Mouse (Mus musculus) intestine, postnatal 0 days (tissue): ENCODE data around the gene Pycr1. TPM values are rescaled to one million over a fixed set of nuclear protein-coding genes. Genes with fewer than 3 reads are reported as not detected.
A peak's percentile ranks its signal among the peaks of the same experiment; 100 is the strongest.

Experiments
- ATAC-seq: fragments of 200-750 bp; cut with Nextera tagmentation; 2 replicates; pipeline ENCODE4 v1.8.0; 2017; ENCODE audit warnings: mild to moderate bottlenecking, moderate TSS enrichment, moderate library complexity
- H3K27ac ChIP-seq: fragments of 300-500 bp; sonication (generic); 2 replicates; pipeline ENCODE4 v1.5.1; 2014; ENCODE audit warnings: mild to moderate bottlenecking, low read depth, low read length, moderate library complexity
- H3K27me3 ChIP-seq: fragments of 300-500 bp; sonication (generic); replicated peaks from 2 replicates; pipeline ENCODE4 v1.6.1; 2014; ENCODE audit warnings: low read length, mixed read lengths; ENCODE audit not compliant: control insufficient read depth, insufficient read depth
- H3K36me3 ChIP-seq: fragments of 300-500 bp; sonication (generic); 2 replicates; pipeline ENCODE4 v1.6.1; 2014; ENCODE audit warnings: mild to moderate bottlenecking, moderate library complexity; ENCODE audit not compliant: control insufficient read depth, insufficient read depth
- H3K4me1 ChIP-seq: fragments of 300-500 bp; sonication (generic); replicated peaks from 2 replicates; pipeline ENCODE4 v1.6.1; 2014; ENCODE audit warnings: antibody characterized with exemption, low read length, mixed read lengths; ENCODE audit not compliant: control insufficient read depth, insufficient read depth
- H3K4me2 ChIP-seq: fragments of 300-500 bp; sonication (generic); replicated peaks from 2 replicates; pipeline ENCODE4 v1.6.1; 2014; ENCODE audit warnings: low read depth, mild to moderate bottlenecking, moderate library complexity
- H3K4me3 ChIP-seq: fragments of 300-500 bp; sonication (generic); 2 replicates; pipeline ENCODE4 v1.5.1; 2014; ENCODE audit warnings: low read depth, low read length
- H3K9ac ChIP-seq: fragments of 300-500 bp; sonication (generic); 2 replicates; pipeline ENCODE4 v1.6.1; 2014; ENCODE audit warnings: mild to moderate bottlenecking, low read depth, low read length
- H3K9me3 ChIP-seq: fragments of 300-500 bp; sonication (generic); 2 replicates; pipeline ENCODE4 v1.6.1; 2016; ENCODE audit warnings: mixed run types; ENCODE audit not compliant: control insufficient read depth
- CTCF ChIP-seq: sonication (generic); IDR thresholded peaks from 2 replicates; pipeline ENCODE4 v1.5.1; 2016; ENCODE audit warnings: low read depth, mild to moderate bottlenecking, control low read depth, antibody characterized with exemption, moderate library complexity
- WGBS: fragments of 180-500 bp; shearing (Covaris S2); extraction: QIAGEN DNeasy Blood & Tissue Kit; methylation state at CpG from one replicate; pipeline ENCODE4 v1.1.7; 2014; 5-methylcytosine and 5-hydroxymethylcytosine counted together
- polyA plus RNA-seq: library from polyadenylated mRNA; unstranded; fragments of >200 nt; fragmentation: Nextera tagmentation; extraction: Ambion mirVana; gene quantifications from 2 replicates; pipeline ENCODE4 v1.2.1, GENCODE M21; 2015

The Pycr1 gene
- polyA plus RNA-seq, 1 experiment from 2014 or later = 6.5 TPM

DNA sequence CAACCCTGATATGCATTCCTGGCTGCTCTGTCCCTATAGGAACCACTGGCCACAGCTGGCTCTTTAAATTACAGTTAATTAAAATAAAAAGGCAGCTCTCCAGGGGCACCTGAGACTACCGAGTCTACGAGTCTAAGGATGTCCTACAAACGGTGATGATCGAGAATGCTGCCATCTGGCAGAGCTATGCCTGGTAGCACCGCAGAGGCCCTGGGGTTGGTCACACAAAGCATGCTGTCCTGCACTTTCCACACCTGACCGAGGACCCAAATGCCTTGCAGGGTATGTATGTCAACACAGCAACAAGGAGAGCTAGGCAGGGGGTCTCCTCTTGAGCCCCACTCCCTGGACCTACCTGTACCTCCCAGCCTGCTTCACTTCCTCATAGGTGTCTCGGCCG, 29.6 kb downstream of the Pycr1 start:
- no peak for ATAC-seq
- WGBS = 84% methylated on average over 8 of the region's 8 CpGs

GRCm38 (mm10) chr11:120613481-120613972, 30.0 kb downstream of the Pycr1 start:
- Histone ChIP-seq H3K4me1 (peaks cover 6% of the 10 kb centered on the region; the same call in 1 of the 2 replicates), H3K4me2 (no peak overlapping the region), H3K27me3 (no peaks in the 10 kb centered on the region), H3K9ac (no peak overlapping the region), H3K9me3 (no peaks in the 10 kb centered on the region), H3K4me3 (no peak overlapping the region), H3K36me3 (peaks cover 58% of the 10 kb centered on the region), H3K27ac (peak overlapping the region; percentile 28; the same call in 1 of the 2 replicates)
- TF ChIP-seq CTCF = no peak
- 79% methylated on average over 10 of the region's 10 CpGs for WGBS
- no peak for ATAC-seq

More for the DNA sequence above, 29.6 kb downstream of the Pycr1 start:
- TF ChIP-seq CTCF = no peak
- no peak overlapping the region for H3K9ac ChIP-seq
- H3K4me1 ChIP-seq = peaks cover 6% of the 10 kb centered on the region; the same call in 1 of the 2 replicates
- no peaks in the 10 kb centered on the region for H3K9me3 ChIP-seq
- peaks cover 62% of the 10 kb centered on the region for H3K36me3 ChIP-seq
- no peak overlapping the region for H3K4me2 ChIP-seq
- no peaks in the 10 kb centered on the region for H3K27me3 ChIP-seq
- H3K27ac ChIP-seq = no peak overlapping the region
- H3K4me3 ChIP-seq = no peak overlapping the region

DNA sequence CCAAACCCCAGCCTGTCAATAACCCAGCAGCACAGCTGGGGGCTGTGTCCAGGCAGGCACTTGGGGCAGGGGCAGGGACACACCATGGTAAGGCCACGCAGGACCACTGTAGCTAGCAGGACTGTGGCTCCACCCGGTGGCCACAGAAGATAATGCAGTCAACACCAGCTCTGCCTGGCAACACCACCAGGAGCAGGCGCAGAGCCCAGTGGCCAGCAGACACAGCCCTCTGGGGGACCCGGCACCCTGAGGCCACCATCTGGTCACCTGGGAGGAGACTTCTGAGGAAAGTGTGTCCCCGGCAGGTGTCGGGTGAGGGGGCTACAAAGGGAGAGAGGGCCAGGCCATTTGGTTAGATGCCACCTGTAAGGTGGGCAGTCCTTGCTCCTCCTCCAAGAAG, 30.8 kb downstream of the Pycr1 start:
- Histone ChIP-seq H3K4me3 (no peak overlapping the region), H3K36me3 (peaks cover 52% of the 10 kb centered on the region), H3K9ac (no peak overlapping the region), H3K27ac (no peak overlapping the region), H3K27me3 (no peaks in the 10 kb centered on the region), H3K4me1 (peaks cover 6% of the 10 kb centered on the region; the same call in 1 of the 2 replicates), H3K9me3 (no peaks in the 10 kb centered on the region), H3K4me2 (no peak overlapping the region)
- WGBS = 43% methylated on average over 6 of the region's 6 CpGs
- no peak for ATAC-seq
- peak; percentile 92 for TF ChIP-seq CTCF

- Histone ChIP-seq H3K4me3 (no peak overlapping the region), H3K9ac (no peak overlapping the region), H3K4me2 (no peak overlapping the region), H3K27me3 (no peaks in the 10 kb centered on the region), H3K36me3 (peaks cover 58% of the 10 kb centered on the region), H3K4me1 (no peaks in the 10 kb centered on the region; the same call in 1 of the 2 replicates), H3K27ac (no peak overlapping the region), H3K9me3 (no peaks in the 10 kb centered on the region)
- TF ChIP-seq CTCF = no peak
- WGBS = 81% methylated on average over 9 of the region's 9 CpGs
- ATAC-seq = no peak
Observed at GRCm38 (mm10) chr11:120610477-120611046, 33.0 kb downstream of the Pycr1 start.

DNA sequence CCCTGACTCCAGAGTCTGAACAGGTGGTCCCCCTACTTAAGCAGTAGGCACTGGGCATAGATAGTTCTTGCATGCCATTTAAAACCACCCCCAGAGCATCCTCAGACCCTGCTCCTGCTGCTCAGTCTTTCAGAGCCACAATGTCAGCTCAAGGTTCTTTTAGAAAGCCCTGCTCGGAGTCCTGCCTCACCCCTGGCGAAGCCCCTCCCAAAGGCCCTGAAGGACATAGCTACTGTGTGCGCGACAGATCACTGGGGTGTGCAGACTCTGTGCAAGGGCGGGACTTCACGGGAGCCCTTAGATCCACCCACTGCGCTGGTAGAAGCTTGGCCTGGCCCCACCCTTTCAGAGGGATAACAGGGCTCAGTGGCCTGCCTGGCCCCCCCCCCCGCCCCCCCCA, 34.3 kb downstream of the Pycr1 start:
- 22% methylated on average over 8 of the region's 8 CpGs for WGBS
- ATAC-seq = peak; percentile 41
- TF ChIP-seq CTCF = no peak
- H3K36me3 ChIP-seq = peaks cover 55% of the 10 kb centered on the region
- no peak overlapping the region for H3K27ac ChIP-seq
- H3K4me1 ChIP-seq = no peaks in the 10 kb centered on the region; the same call in 1 of the 2 replicates
- no peak overlapping the region for H3K4me3 ChIP-seq
- no peaks in the 10 kb centered on the region for H3K9me3 ChIP-seq
- no peak overlapping the region for H3K9ac ChIP-seq
- 0 out of 2 replicates have a peak overlapping the region, but pooled peaks have one; percentile 7 for H3K4me2 ChIP-seq
- no peaks in the 10 kb centered on the region for H3K27me3 ChIP-seq

- no peaks in the 10 kb centered on the region for H3K9me3 ChIP-seq
- H3K36me3 ChIP-seq = peaks cover 53% of the 10 kb centered on the region
- no peak for TF ChIP-seq CTCF
- H3K4me1 ChIP-seq = no peaks in the 10 kb centered on the region; the same call in 1 of the 2 replicates
- WGBS = 5% methylated on average over 45 of the region's 45 CpGs
- H3K9ac ChIP-seq = peak within 1 kb of the TSS; percentile 27; the same call in 1 of the 2 replicates
- ATAC-seq = peak; percentile 25; the same call in 1 of the 2 replicates
- H3K27ac ChIP-seq = no peak within 1 kb of the TSS
- peak within 1 kb of the TSS; percentile 59 for H3K4me2 ChIP-seq
- H3K27me3 ChIP-seq = no peaks in the 10 kb centered on the region
- peak within 1 kb of the TSS; percentile 14; the same call in 1 of the 2 replicates for H3K4me3 ChIP-seq
Observed at GRCm38 (mm10) chr11:120608241-120609034, 35.1 kb downstream of the Pycr1 start, which contains the start of gene Npb. Gene Npb, plus strand, starts transcription at chr11:120608477.
